Mouse (Mus musculus): ENCODE results near the gene Olfr575. TPM values are rescaled to one million over a fixed set of nuclear protein-coding genes. Genes with fewer than 3 reads are reported as not detected.

The Olfr575 gene
- polyA plus RNA-seq (2015; fragmentation: Nextera tagmentation; extraction: Ambion mirVana), result not detected in 2 replicates

DNA sequence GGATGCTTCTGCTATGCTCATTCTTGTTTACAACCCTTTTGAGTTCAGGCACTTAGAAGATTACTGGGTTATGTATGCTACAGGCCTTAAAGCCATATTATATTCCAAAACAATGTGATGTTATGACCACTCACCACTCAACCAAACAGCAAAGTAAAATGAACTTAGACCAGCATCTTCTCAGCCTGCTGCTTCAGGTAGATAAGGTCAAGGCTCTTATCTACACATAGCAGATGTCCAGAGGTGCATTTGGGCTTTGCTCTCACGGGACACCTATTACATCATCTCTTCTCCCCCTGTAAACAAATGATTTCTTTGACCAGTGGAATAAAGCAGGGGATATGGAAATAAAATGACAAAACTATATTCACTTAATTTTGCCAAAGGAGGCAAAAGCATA lies at the start of gene Olfr575:
TSS of gene Olfr575 (minus strand) at position 183 of the 400 bp plus-strand sequence.
- ATAC-seq (replicated peaks; ENCODE audit: low FRiP score), result no peak
- H3K27me3 ChIP-seq, result no peaks in the 10 kb centered on the region
- no peak within 1 kb of the TSS for H3K9ac ChIP-seq
- no peak within 1 kb of the TSS for H3K4me2 ChIP-seq
- no peaks in the 10 kb centered on the region for H3K9me3 ChIP-seq (replicated peaks)
- 66% methylated on average over 1 of the region's 1 CpGs for WGBS
- no peaks in the 10 kb centered on the region for H3K36me3 ChIP-seq
- H3K27ac ChIP-seq, result no peak within 1 kb of the TSS
- H3K4me1 ChIP-seq, result no peaks in the 10 kb centered on the region
- H3K4me3 ChIP-seq (replicated peaks), result no peak within 1 kb of the TSS

- Histone ChIP-seq H3K4me1 (no peaks in the 10 kb centered on the region), H3K9me3 (replicated peaks) (no peaks in the 10 kb centered on the region), H3K27ac (no peak within 1 kb of the TSS), H3K27me3 (no peaks in the 10 kb centered on the region), H3K36me3 (no peaks in the 10 kb centered on the region), H3K4me2 (no peak within 1 kb of the TSS), H3K9ac (no peak within 1 kb of the TSS), H3K4me3 (replicated peaks) (no peak within 1 kb of the TSS)
- 77% methylated on average over 3 of the region's 3 CpGs for WGBS
- no peak for ATAC-seq (replicated peaks; ENCODE audit: low FRiP score)
These were observed 30.6 kb upstream of the Olfr575 start, which contains the start of gene Olfr578 for GRCm38 (mm10) chr7:102989224-102989623. Gene Olfr578 (minus strand): TSS chr7:102989324.

GRCm38 (mm10) chr7:102975843-102976242 lies 17.3 kb upstream of the Olfr575 start, which contains the start of gene Olfr577:
Gene Olfr577 (minus strand): TSS chr7:102975943.
- ATAC-seq (replicated peaks; ENCODE audit: low FRiP score), result no peak
- 79% methylated on average over 2 of the region's 2 CpGs for WGBS
- Histone ChIP-seq H3K4me2 (no peak within 1 kb of the TSS), H3K27ac (no peak within 1 kb of the TSS), H3K9ac (no peak within 1 kb of the TSS), H3K27me3 (no peaks in the 10 kb centered on the region), H3K36me3 (no peaks in the 10 kb centered on the region), H3K9me3 (replicated peaks) (no peaks in the 10 kb centered on the region), H3K4me1 (no peaks in the 10 kb centered on the region), H3K4me3 (replicated peaks) (no peak within 1 kb of the TSS)

DNA sequence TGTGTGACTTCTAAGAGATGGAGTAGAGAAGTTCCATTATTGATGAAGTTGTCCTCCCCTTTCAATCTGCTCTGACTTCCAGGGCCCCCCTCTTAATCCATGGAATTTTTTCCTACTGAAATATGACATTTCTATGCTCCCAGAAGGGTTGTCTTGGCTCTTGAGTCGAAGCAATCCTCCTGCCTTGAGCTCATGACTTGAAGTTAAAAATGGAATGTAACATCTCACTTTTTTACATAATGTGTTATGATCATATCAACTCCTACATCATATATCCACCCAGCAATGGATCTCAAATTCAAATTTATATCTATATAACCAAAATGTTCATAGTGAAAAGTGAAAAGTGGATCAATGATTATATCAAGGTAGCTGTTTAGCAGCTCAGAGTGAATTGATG lies 15.8 kb upstream of the Olfr575 start:
- Histone ChIP-seq H3K27ac (no peak overlapping the region), H3K4me2 (no peak overlapping the region), H3K4me3 (replicated peaks) (no peak overlapping the region), H3K9ac (no peak overlapping the region), H3K4me1 (no peaks in the 10 kb centered on the region), H3K9me3 (replicated peaks) (no peaks in the 10 kb centered on the region), H3K36me3 (no peaks in the 10 kb centered on the region), H3K27me3 (no peaks in the 10 kb centered on the region)
- ATAC-seq (replicated peaks; ENCODE audit: low FRiP score), result no peak
- WGBS, result 46% methylated on average over 1 of the region's 1 CpGs

GRCm38 (mm10) chr7:102962360-102962759 lies 3.8 kb upstream of the Olfr575 start, which contains the start of gene Olfr576:
Gene Olfr576 (plus strand): TSS chr7:102962660.
- no peak for ATAC-seq (replicated peaks; ENCODE audit: low FRiP score)
- no peak within 1 kb of the TSS for H3K9ac ChIP-seq
- no peaks in the 10 kb centered on the region for H3K36me3 ChIP-seq
- no peak within 1 kb of the TSS for H3K4me2 ChIP-seq
- no peaks in the 10 kb centered on the region for H3K4me1 ChIP-seq
- H3K27ac ChIP-seq, result no peak within 1 kb of the TSS
- H3K9me3 ChIP-seq (replicated peaks), result no peaks in the 10 kb centered on the region
- no peaks in the 10 kb centered on the region for H3K27me3 ChIP-seq
- no peak within 1 kb of the TSS for H3K4me3 ChIP-seq (replicated peaks)
- 49% methylated on average over 2 of the region's 2 CpGs for WGBS

DNA sequence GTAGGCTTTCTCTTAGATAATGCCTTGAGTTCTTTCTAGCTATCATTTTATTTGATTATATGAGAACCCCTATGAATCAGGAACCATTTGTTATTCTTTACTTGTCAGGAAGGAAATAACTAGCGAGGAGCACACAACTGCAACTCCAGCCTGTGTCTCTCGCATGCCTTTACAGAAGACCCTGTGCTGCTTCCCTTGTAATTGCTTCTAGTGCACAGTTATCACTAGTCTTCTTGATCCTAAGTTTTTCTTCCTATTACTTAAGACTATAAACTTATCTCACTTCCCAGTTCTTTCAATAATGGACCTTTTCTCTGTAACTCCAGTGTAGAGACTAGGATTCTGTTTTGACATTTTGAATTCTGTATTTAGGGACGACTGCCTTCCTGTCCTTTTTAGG lies 438 bp downstream of the Olfr575 start:
- H3K27me3 ChIP-seq, result no peaks in the 10 kb centered on the region
- H3K4me1 ChIP-seq, result no peaks in the 10 kb centered on the region
- no peak for ATAC-seq (replicated peaks; ENCODE audit: low FRiP score)
- no peak overlapping the region for H3K4me3 ChIP-seq (replicated peaks)
- H3K4me2 ChIP-seq, result no peak overlapping the region
- no peak overlapping the region for H3K9ac ChIP-seq
- H3K27ac ChIP-seq, result no peak overlapping the region
- H3K9me3 ChIP-seq (replicated peaks), result no peaks in the 10 kb centered on the region
- WGBS, result 63% methylated on average over 3 of the region's 3 CpGs
- H3K36me3 ChIP-seq, result no peaks in the 10 kb centered on the region

- Histone ChIP-seq H3K9ac (no peak overlapping the region), H3K27me3 (no peaks in the 10 kb centered on the region), H3K4me3 (replicated peaks) (no peak overlapping the region), H3K4me1 (no peaks in the 10 kb centered on the region; the same call in 1 of the 2 replicates), H3K27ac (no peak overlapping the region), H3K4me2 (no peak overlapping the region), H3K36me3 (no peaks in the 10 kb centered on the region), H3K9me3 (replicated peaks) (no peaks in the 10 kb centered on the region)
- peak; percentile 64 for ATAC-seq (replicated peaks; ENCODE audit: low FRiP score)
- 57% methylated on average over 1 of the region's 1 CpGs for WGBS
These were observed 7.8 kb downstream of the Olfr575 start for GRCm38 (mm10) chr7:102950732-102951131.

- Histone ChIP-seq H3K9me3 (replicated peaks) (no peaks in the 10 kb centered on the region), H3K4me2 (no peak within 1 kb of the TSS), H3K9ac (no peak within 1 kb of the TSS), H3K4me1 (no peaks in the 10 kb centered on the region; the same call in 1 of the 2 replicates), H3K27me3 (no peaks in the 10 kb centered on the region), H3K4me3 (replicated peaks) (no peak within 1 kb of the TSS), H3K36me3 (no peaks in the 10 kb centered on the region), H3K27ac (no peak within 1 kb of the TSS)
- WGBS, result 88% methylated on average over 1 of the region's 1 CpGs
- no peak for ATAC-seq (replicated peaks; ENCODE audit: low FRiP score)
These were observed 10.4 kb downstream of the Olfr575 start, which contains the start of gene Olfr574 for GRCm38 (mm10) chr7:102948167-102948566. Gene Olfr574 (plus strand): TSS chr7:102948467.

- H3K9ac ChIP-seq, result no peak overlapping the region
- no peak overlapping the region for H3K27ac ChIP-seq
- no peak for ATAC-seq (replicated peaks; ENCODE audit: low FRiP score)
- no peaks in the 10 kb centered on the region for H3K27me3 ChIP-seq
- WGBS, result 85% methylated on average over 1 of the region's 1 CpGs
- no peak overlapping the region for H3K4me3 ChIP-seq (replicated peaks)
- no peaks in the 10 kb centered on the region for H3K4me1 ChIP-seq
- H3K9me3 ChIP-seq (replicated peaks), result no peaks in the 10 kb centered on the region
- no peak overlapping the region for H3K4me2 ChIP-seq
- H3K36me3 ChIP-seq, result no peaks in the 10 kb centered on the region
These were observed 15.2 kb downstream of the Olfr575 start for GRCm38 (mm10) chr7:102943417-102943816.

- H3K9ac ChIP-seq, result no peak within 1 kb of the TSS
These were observed 16.1 kb downstream of the Olfr575 start, which contains the start of gene Olfr573-ps1 for GRCm38 (mm10) chr7:102942475-102942874. Gene Olfr573-ps1 (minus strand): TSS chr7:102942575.

GRCm38 (mm10) chr7:102927105-102927504 lies 31.5 kb downstream of the Olfr575 start:
- 78% methylated on average over 3 of the region's 3 CpGs for WGBS
- H3K27me3 ChIP-seq, result no peaks in the 10 kb centered on the region
- H3K4me1 ChIP-seq, result no peaks in the 10 kb centered on the region
- H3K9me3 ChIP-seq (replicated peaks), result no peaks in the 10 kb centered on the region
- no peak overlapping the region for H3K27ac ChIP-seq
- H3K36me3 ChIP-seq, result no peaks in the 10 kb centered on the region
- ATAC-seq (replicated peaks; ENCODE audit: low FRiP score), result no peak
- no peak overlapping the region for H3K9ac ChIP-seq
- no peak overlapping the region for H3K4me3 ChIP-seq (replicated peaks)
- H3K4me2 ChIP-seq, result no peak overlapping the region

More at GRCm38 (mm10) chr7:102942475-102942874, 16.1 kb downstream of the Olfr575 start, which contains the start of gene Olfr573-ps1:
- no peaks in the 10 kb centered on the region for H3K27me3 ChIP-seq
- no peaks in the 10 kb centered on the region for H3K4me1 ChIP-seq
- no peak within 1 kb of the TSS for H3K27ac ChIP-seq
- WGBS, result 89% methylated on average over 2 of the region's 2 CpGs
- no peaks in the 10 kb centered on the region for H3K36me3 ChIP-seq
- no peak within 1 kb of the TSS for H3K4me2 ChIP-seq
- H3K4me3 ChIP-seq (replicated peaks), result no peak within 1 kb of the TSS
- no peak for ATAC-seq (replicated peaks; ENCODE audit: low FRiP score)
- no peaks in the 10 kb centered on the region for H3K9me3 ChIP-seq (replicated peaks)

GRCm38 (mm10) chr7:102924109-102924508 lies 34.5 kb downstream of the Olfr575 start, which contains the start of gene Olfr572:
Gene Olfr572 (plus strand): TSS chr7:102924409.
- Histone ChIP-seq H3K27me3 (no peaks in the 10 kb centered on the region), H3K9ac (no peak within 1 kb of the TSS), H3K9me3 (replicated peaks) (no peaks in the 10 kb centered on the region), H3K4me2 (no peak within 1 kb of the TSS), H3K4me3 (replicated peaks) (no peak within 1 kb of the TSS), H3K36me3 (no peaks in the 10 kb centered on the region), H3K27ac (no peak within 1 kb of the TSS), H3K4me1 (no peaks in the 10 kb centered on the region)
- no peak for ATAC-seq (replicated peaks; ENCODE audit: low FRiP score)
- WGBS, result 56% methylated on average over 1 of the region's 1 CpGs

- no peak overlapping the region for H3K27ac ChIP-seq
- peak; percentile 69; the same call in 1 of the 2 replicates for ATAC-seq (replicated peaks; ENCODE audit: low FRiP score)
- H3K4me3 ChIP-seq (replicated peaks), result no peak overlapping the region
- no peaks in the 10 kb centered on the region for H3K9me3 ChIP-seq (replicated peaks)
- H3K4me2 ChIP-seq, result no peak overlapping the region
- WGBS, result 12% methylated on average over 1 of the region's 1 CpGs
- no peaks in the 10 kb centered on the region for H3K27me3 ChIP-seq
- no peaks in the 10 kb centered on the region for H3K36me3 ChIP-seq
- no peaks in the 10 kb centered on the region for H3K4me1 ChIP-seq
- H3K9ac ChIP-seq, result no peak overlapping the region
These were observed 38.9 kb downstream of the Olfr575 start for GRCm38 (mm10) chr7:102919632-102920031.

Data from kidney, embryonic 15.5 days (tissue).